Mouse (Mus musculus) frontal cortex, postnatal 14 days (tissue): ENCODE data around the gene Mboat2.

Source experiments
- DNase-seq, 2 experiments: peaks; one replicate each; pipeline ENCODE4 v3.0.0; 2022; ENCODE audit warnings: low spot score in 2 of 2

Mboat2 gene

GRCm38 (mm10) chr12:24944597-24944996 is 113.9 kb downstream of the Mboat2 start:
- no peak for DNase-seq

- no peak for DNase-seq
Observed at GRCm38 (mm10) chr12:24947065-24947464, 116.4 kb downstream of the Mboat2 start.

GRCm38 (mm10) chr12:24948344-24948743 is 117.7 kb downstream of the Mboat2 start:
- DNase-seq: no peak

- no peak for DNase-seq
Observed at GRCm38 (mm10) chr12:24950376-24951046, 119.8 kb downstream of the Mboat2 start.

GRCm38 (mm10) chr12:24952147-24952546 is 121.5 kb downstream of the Mboat2 start:
- DNase-seq: peak in 1 of 2 experiments; percentile 51

- no peak for DNase-seq
Observed at GRCm38 (mm10) chr12:24955137-24955536, 124.5 kb downstream of the Mboat2 start.

- no peak for DNase-seq
Observed at GRCm38 (mm10) chr12:24958526-24958925, 127.8 kb downstream of the Mboat2 start.

GRCm38 (mm10) chr12:24961821-24962220 is 131.1 kb downstream of the Mboat2 start:
- no peak for DNase-seq

- no peak for DNase-seq
Observed at GRCm38 (mm10) chr12:24962362-24962967, 131.8 kb downstream of the Mboat2 start.

- no peak for DNase-seq
Observed at GRCm38 (mm10) chr12:24963393-24964022, 132.8 kb downstream of the Mboat2 start.

- DNase-seq: peak in 1 of 2 experiments; percentile 44
Observed at GRCm38 (mm10) chr12:24965406-24965805, 134.7 kb downstream of the Mboat2 start.

GRCm38 (mm10) chr12:24966046-24966445 is 135.4 kb downstream of the Mboat2 start:
- no peak for DNase-seq

GRCm38 (mm10) chr12:24971490-24972200 is 141.0 kb downstream of the Mboat2 start:
- DNase-seq: no peak

- no peak for DNase-seq
Observed at GRCm38 (mm10) chr12:24972371-24973350, 142.0 kb downstream of the Mboat2 start.

GRCm38 (mm10) chr12:24973586-24973985 is 142.9 kb downstream of the Mboat2 start:
- DNase-seq: no peak

GRCm38 (mm10) chr12:24974446-24975114 is 143.9 kb downstream of the Mboat2 start, which contains the start of gene Kidins220:
TSS of gene Kidins220 (plus strand) at chr12:24974925.
- DNase-seq: peak; percentile 91 to 95

GRCm38 (mm10) chr12:24975115-24975733 is 144.5 kb downstream of the Mboat2 start:
- peak; percentile 55 to 71 for DNase-seq

GRCm38 (mm10) chr12:24985226-24985625 is 154.5 kb downstream of the Mboat2 start:
- DNase-seq: no peak

GRCm38 (mm10) chr12:24995350-24995749 is 164.7 kb downstream of the Mboat2 start:
- DNase-seq: no peak

- DNase-seq: no peak
Observed at GRCm38 (mm10) chr12:25005350-25005749, 174.7 kb downstream of the Mboat2 start.
